In genomic region chr4:94999249-94999648, GRCm38 (mm10) we compare ENCODE assay signal across 10 mouse cellular contexts. TPM values are rescaled to one million over a fixed set of nuclear protein-coding genes. Genes with fewer than 3 reads are reported as not detected.
DNase-seq lines count a peak whose midpoint lies in the region; ATAC-seq and TF ChIP-seq lines count a peak whose summit lies in the region.
"Had no signal": no experiment of that assay in that cellular context is flagged by ENCODE, and none has a peak within 500 bp of the region (broad histone marks: within the 10 kb centered on the region; RNA-seq: fewer than 3 reads in every experiment).

No protein-coding gene starts in this region.

- no peak for TF ChIP-seq POLR2A in cortical plate, adult 2 months (IDR thresholded peaks at IDR 0.05; ENCODE audit: extremely low read depth, insufficient read depth, low read length)

- WGBS in forebrain, postnatal 0 days: 76% methylated on average over 3 of the region's 3 CpGs
- 74% methylated on average over 3 of the region's 3 CpGs for WGBS in forebrain, embryonic 14.5 days
- 63% methylated on average over 3 of the region's 3 CpGs for WGBS in lung, embryonic 14.5 days

- no peaks in the 10 kb centered on the region for H3K36me3 ChIP-seq in forebrain, postnatal 0 days (ENCODE audit: insufficient read depth)
- H3K36me3 ChIP-seq in forebrain, embryonic 14.5 days (ENCODE audit: control insufficient read depth, insufficient read depth, low read length): no peaks in the 10 kb centered on the region
- no peaks in the 10 kb centered on the region for H3K36me3 ChIP-seq in lung, embryonic 14.5 days (ENCODE audit: insufficient read depth)
- H3K36me3 ChIP-seq: embryonic facial prominence, embryonic 15.5 days had no signal

- no peak overlapping the region for H3K4me2 ChIP-seq in forebrain, postnatal 0 days (ENCODE audit: low read depth)
- H3K4me2 ChIP-seq in forebrain, embryonic 14.5 days (ENCODE audit: low read length): no peak overlapping the region
- H3K4me2 ChIP-seq in lung, embryonic 14.5 days: no peak overlapping the region
- H3K4me2 ChIP-seq: embryonic facial prominence, embryonic 15.5 days had no signal

- TF ChIP-seq CTCF in forebrain, postnatal 0 days (IDR thresholded peaks at IDR 0.05; ENCODE audit: low read depth): peak; percentile 29; the same call in 1 of the 2 replicates
- peak; percentile 35 for TF ChIP-seq CTCF in lung, embryonic 14.5 days (IDR thresholded peaks at IDR 0.05; ENCODE audit: low read depth)
- peak; percentile 37 for TF ChIP-seq CTCF in cortical plate, adult 2 months (IDR thresholded peaks at IDR 0.05; ENCODE audit: extremely low read depth, insufficient read depth, low read length)

- no peak overlapping the region for H3K4me3 ChIP-seq in forebrain, postnatal 0 days (ENCODE audit: low read depth, low read length)
- H3K4me3 ChIP-seq in forebrain, embryonic 14.5 days (ENCODE audit: low read depth, low read length): no peak overlapping the region
- no peak overlapping the region for H3K4me3 ChIP-seq in lung, embryonic 14.5 days (ENCODE audit: low read depth, low read length)
- no peak overlapping the region for H3K4me3 ChIP-seq in cortical plate, adult 2 months (ENCODE audit: insufficient read depth, low read length)
- H3K4me3 ChIP-seq: embryonic facial prominence, embryonic 15.5 days had no signal

- no peak overlapping the region for H3K27ac ChIP-seq in forebrain, postnatal 0 days (ENCODE audit: low read depth, low read length)
- no peak overlapping the region for H3K27ac ChIP-seq in forebrain, embryonic 14.5 days (ENCODE audit: low read depth, low read length)
- H3K27ac ChIP-seq in lung, embryonic 14.5 days (ENCODE audit: low read depth): no peak overlapping the region
- H3K27ac ChIP-seq in cortical plate, adult 2 months (ENCODE audit: insufficient read depth, low read length): no peak overlapping the region
- H3K27ac ChIP-seq: embryonic facial prominence, embryonic 15.5 days had no signal

- H3K9ac ChIP-seq in forebrain, postnatal 0 days: no peak overlapping the region
- H3K9ac ChIP-seq in forebrain, embryonic 14.5 days (ENCODE audit: low read length): no peak overlapping the region
- H3K9ac ChIP-seq in lung, embryonic 14.5 days: no peak overlapping the region
- H3K9ac ChIP-seq: embryonic facial prominence, embryonic 15.5 days had no signal

- ATAC-seq in forebrain, postnatal 0 days: no peak
- ATAC-seq in forebrain, embryonic 14.5 days: no peak
- no peak for ATAC-seq in lung, embryonic 14.5 days (ENCODE audit: insufficient read depth)

- no peak for DNase-seq in forebrain, postnatal 0 days
- no peak for DNase-seq in forebrain, embryonic 14.5 days (ENCODE audit: low spot score)
- no peak for DNase-seq in lung, embryonic 14.5 days
- DNase-seq in lung, postnatal 25 days (ENCODE audit: low spot score): no peak
- peak; percentile 56 to 75 for DNase-seq in spleen, postnatal 4 days (ENCODE audit: low spot score in 2 of 2)
- no peak for DNase-seq in heart, postnatal 36 days
- DNase-seq in gastrocnemius, postnatal 25 days: no peak
- DNase-seq: kidney, adult 11 months had no signal

- H3K27me3 ChIP-seq in forebrain, postnatal 0 days (ENCODE audit: insufficient read depth, low read length): no peaks in the 10 kb centered on the region
- H3K27me3 ChIP-seq in forebrain, embryonic 14.5 days (replicated peaks; ENCODE audit: control insufficient read depth, insufficient read depth, low read length): no peaks in the 10 kb centered on the region
- H3K27me3 ChIP-seq in lung, embryonic 14.5 days (ENCODE audit: insufficient read depth, low read length): no peaks in the 10 kb centered on the region
- H3K27me3 ChIP-seq: embryonic facial prominence, embryonic 15.5 days had no signal

- no peaks in the 10 kb centered on the region for H3K9me3 ChIP-seq in forebrain, postnatal 0 days (ENCODE audit: low read length)
- no peaks in the 10 kb centered on the region for H3K9me3 ChIP-seq in forebrain, embryonic 14.5 days (replicated peaks; ENCODE audit: control insufficient read depth, low read length)
- no peaks in the 10 kb centered on the region for H3K9me3 ChIP-seq in lung, embryonic 14.5 days (ENCODE audit: low read depth, low read length)
- H3K9me3 ChIP-seq: embryonic facial prominence, embryonic 15.5 days had no signal

- H3K4me1 ChIP-seq in forebrain, postnatal 0 days (ENCODE audit: insufficient read depth): no peaks in the 10 kb centered on the region
- no peaks in the 10 kb centered on the region for H3K4me1 ChIP-seq in forebrain, embryonic 14.5 days (ENCODE audit: control insufficient read depth, insufficient read depth, low read length)
- no peaks in the 10 kb centered on the region for H3K4me1 ChIP-seq in lung, embryonic 14.5 days (ENCODE audit: insufficient read depth)
- peaks cover 6% of the 10 kb centered on the region for H3K4me1 ChIP-seq in cortical plate, adult 2 months (ENCODE audit: control insufficient read depth, insufficient read depth, low read length)
- H3K4me1 ChIP-seq: embryonic facial prominence, embryonic 15.5 days had no signal

- intact Hi-C loops in heart, postnatal 36 days (cut with DNase I): no loop called here

RNA-seq across cellular contexts. Expression of gene Mysm1, which starts 20.3 kb away (rescaled TPM):
- 24.3 and 31.3 TPM in 2 replicates for total RNA-seq in forebrain, postnatal 0 days (2014; rRNA removed)
- polyA plus RNA-seq in forebrain, postnatal 0 days (2015; fragmentation: Nextera tagmentation; extraction: Ambion mirVana): 13.3 and 21.3 TPM in 2 replicates
- polyA plus RNA-seq in forebrain, embryonic 14.5 days (2014; fragmentation: Nextera tagmentation; extraction: Ambion mirVana): 18.7 and 23.6 TPM in 2 replicates
- 31.1 and 31.6 TPM in 2 replicates for polyA plus RNA-seq in lung, embryonic 14.5 days (2014; fragmentation: Nextera tagmentation; extraction: Ambion mirVana)
- polyA plus RNA-seq in cortical plate, adult 2 months (2012; rRNA removed): 17.8 and 17.9 TPM in 2 replicates
- 10 to 100 TPM in 1 of 2 experiments, 1 to 10 TPM in 1; 7.8 to 10.2 TPM for total RNA-seq in heart, postnatal 36 days (2021)
- 1 to 10 TPM; 6.6 to 7.4 TPM for total RNA-seq in gastrocnemius, postnatal 25 days (2021)

RNA-seq across cellular contexts. Expression of gene Jun, which starts 52.8 kb away (rescaled TPM):
- total RNA-seq in forebrain, postnatal 0 days (2014; rRNA removed): 39.3 and 42.9 TPM in 2 replicates
- 47.0 and 50.1 TPM in 2 replicates for polyA plus RNA-seq in forebrain, postnatal 0 days (2015; fragmentation: Nextera tagmentation; extraction: Ambion mirVana)
- polyA plus RNA-seq in forebrain, embryonic 14.5 days (2014; fragmentation: Nextera tagmentation; extraction: Ambion mirVana): 36.0 and 36.4 TPM in 2 replicates
- 67.1 and 71.5 TPM in 2 replicates for polyA plus RNA-seq in lung, embryonic 14.5 days (2014; fragmentation: Nextera tagmentation; extraction: Ambion mirVana)
- 32.5 and 41.5 TPM in 2 replicates for polyA plus RNA-seq in cortical plate, adult 2 months (2012; rRNA removed)
- total RNA-seq in heart, postnatal 36 days (2021): 10 to 100 TPM; 46.7 to 63.5 TPM
- 10 to 100 TPM; 54.4 to 54.5 TPM for total RNA-seq in gastrocnemius, postnatal 25 days (2021)

Comparison
In these comparisons a context has a peak if more than half of its experiments do, and no peak if none do; other contexts are left out.
1. DNase-seq: peak in spleen, postnatal 4 days (2 of 2); none in forebrain, postnatal 0 days (single experiment), forebrain, embryonic 14.5 days (single experiment), lung, embryonic 14.5 days (single experiment), lung, postnatal 25 days (single experiment), heart, postnatal 36 days (0 of 2) and gastrocnemius, postnatal 25 days (single experiment).
2. Peak in every context shown above with its lines, with median percentiles within 50 percentile points of each other: CTCF ChIP-seq.